In genomic region chr1:178779742-178780141, GRCm38 (mm10) we compare ENCODE assay signal across 17 mouse cellular contexts.
"Had no signal": no experiment of that assay in that cellular context is flagged by ENCODE, and none has a peak within 500 bp of the region (broad histone marks: within the 10 kb centered on the region; RNA-seq: fewer than 3 reads in every experiment).

No protein-coding gene starts in this region.

- H3K9ac ChIP-seq: kidney, embryonic 15.5 days; limb, embryonic 13.5 days; midbrain, embryonic 12.5 days; midbrain, embryonic 15.5 days; neural tube, embryonic 12.5 days; stomach, embryonic 15.5 days had no signal

- H3K4me1 ChIP-seq: kidney, embryonic 15.5 days; midbrain, embryonic 12.5 days; midbrain, embryonic 15.5 days; neural tube, embryonic 12.5 days; stomach, embryonic 15.5 days had no signal

- ATAC-seq: intestine, postnatal 0 days; lung, postnatal 0 days; midbrain, embryonic 15.5 days had no signal

- H3K9me3 ChIP-seq: kidney, embryonic 15.5 days; midbrain, embryonic 12.5 days; midbrain, embryonic 15.5 days; neural tube, embryonic 12.5 days; stomach, embryonic 15.5 days had no signal

- H3K4me3 ChIP-seq: kidney, embryonic 15.5 days; limb, embryonic 13.5 days; midbrain, embryonic 12.5 days; midbrain, embryonic 15.5 days; neural tube, embryonic 12.5 days; stomach, embryonic 15.5 days had no signal

- H3K27me3 ChIP-seq: kidney, embryonic 15.5 days; limb, embryonic 13.5 days; midbrain, embryonic 12.5 days; midbrain, embryonic 15.5 days; neural tube, embryonic 12.5 days; stomach, embryonic 15.5 days had no signal

- H3K36me3 ChIP-seq: kidney, embryonic 15.5 days; midbrain, embryonic 12.5 days; midbrain, embryonic 15.5 days; neural tube, embryonic 12.5 days; stomach, embryonic 15.5 days had no signal

- H3K27ac ChIP-seq: kidney, embryonic 15.5 days; limb, embryonic 13.5 days; midbrain, embryonic 12.5 days; midbrain, embryonic 15.5 days; neural tube, embryonic 12.5 days; stomach, embryonic 15.5 days had no signal

- DNase-seq: kidney, adult 8-10 months; kidney, postnatal 14 days; kidney, postnatal 4 days; left cerebral cortex, postnatal 4 days; lung, adult 2 months; retina, postnatal 1 day; right cerebral cortex, postnatal 25 days; spleen, adult 18-20 months; thymus, postnatal 25 days had no signal

- H3K4me2 ChIP-seq: kidney, embryonic 15.5 days; limb, embryonic 13.5 days; midbrain, embryonic 12.5 days; midbrain, embryonic 15.5 days; neural tube, embryonic 12.5 days; stomach, embryonic 15.5 days had no signal
